18 mouse cellular contexts compared by ENCODE assay signal in genomic region chr6:92882446-92882845, GRCm38 (mm10). TPM values are rescaled to one million over a fixed set of nuclear protein-coding genes. Genes with fewer than 3 reads are reported as not detected.
"Had no signal": no experiment of that assay in that cellular context is flagged by ENCODE, and none has a peak within 500 bp of the region (broad histone marks: within the 10 kb centered on the region; RNA-seq: fewer than 3 reads in every experiment).

No protein-coding gene starts in this region.

- H3K27ac ChIP-seq: limb, embryonic 15.5 days; liver, embryonic 13.5 days; lung, embryonic 15.5 days; macrophage; midbrain, embryonic 15.5 days; neural tube, embryonic 12.5 days had no signal

- H3K27me3 ChIP-seq: limb, embryonic 15.5 days; liver, embryonic 13.5 days; lung, embryonic 15.5 days; megakaryocyte, embryonic 14.5 days; midbrain, embryonic 15.5 days; neural tube, embryonic 12.5 days had no signal

- H3K9me3 ChIP-seq: limb, embryonic 15.5 days; liver, embryonic 13.5 days; lung, embryonic 15.5 days; midbrain, embryonic 15.5 days; neural tube, embryonic 12.5 days had no signal

- H3K36me3 ChIP-seq: liver, embryonic 13.5 days; midbrain, embryonic 15.5 days; neural tube, embryonic 12.5 days had no signal

- H3K4me2 ChIP-seq: limb, embryonic 15.5 days; liver, embryonic 13.5 days; lung, embryonic 15.5 days; midbrain, embryonic 11.5 days; midbrain, embryonic 15.5 days; neural tube, embryonic 12.5 days had no signal

- H3K9ac ChIP-seq: limb, embryonic 15.5 days; liver, embryonic 13.5 days; liver, postnatal 0 days; lung, embryonic 15.5 days; midbrain, embryonic 15.5 days; neural tube, embryonic 12.5 days had no signal

- DNase-seq: liver, embryonic 13.5 days; liver, postnatal 0 days; lung, postnatal 14 days; right cerebral cortex, postnatal 4 days; spleen, adult 18-20 months; thymus, adult 2 months; thymus, postnatal 25 days had no signal

- ATAC-seq: liver, postnatal 0 days; midbrain, embryonic 15.5 days had no signal

- H3K4me3 ChIP-seq: limb, embryonic 15.5 days; liver, embryonic 13.5 days; lung, embryonic 15.5 days; megakaryocyte, embryonic 14.5 days; midbrain, embryonic 15.5 days; neural tube, embryonic 12.5 days had no signal

- H3K4me1 ChIP-seq: limb, embryonic 15.5 days; liver, embryonic 13.5 days; lung, embryonic 15.5 days; megakaryocyte, embryonic 14.5 days; neural tube, embryonic 12.5 days had no signal

RNA-seq across cellular contexts. Expression of gene Gm15737, which starts 13.3 kb away (rescaled TPM):
- total RNA-seq: layer of hippocampus, postnatal 25 days; left cerebral cortex, postnatal 25 days; monocyte, adult 5-6 weeks had no signal
- polyA plus RNA-seq: liver, embryonic 13.5 days; liver, postnatal 0 days; macrophage; midbrain, embryonic 11.5 days; midbrain, embryonic 15.5 days; neural tube, embryonic 12.5 days; testis, adult 2 months; thymus, adult 2 months had no signal
